Mouse (Mus musculus): ENCODE results near the gene Fam124a.
"Not testable (repeated sequence)": the region's sequence is repeated elsewhere in the genome, so short reads cannot be mapped to it uniquely, and the experiment has no call there.

The Fam124a gene

DNA sequence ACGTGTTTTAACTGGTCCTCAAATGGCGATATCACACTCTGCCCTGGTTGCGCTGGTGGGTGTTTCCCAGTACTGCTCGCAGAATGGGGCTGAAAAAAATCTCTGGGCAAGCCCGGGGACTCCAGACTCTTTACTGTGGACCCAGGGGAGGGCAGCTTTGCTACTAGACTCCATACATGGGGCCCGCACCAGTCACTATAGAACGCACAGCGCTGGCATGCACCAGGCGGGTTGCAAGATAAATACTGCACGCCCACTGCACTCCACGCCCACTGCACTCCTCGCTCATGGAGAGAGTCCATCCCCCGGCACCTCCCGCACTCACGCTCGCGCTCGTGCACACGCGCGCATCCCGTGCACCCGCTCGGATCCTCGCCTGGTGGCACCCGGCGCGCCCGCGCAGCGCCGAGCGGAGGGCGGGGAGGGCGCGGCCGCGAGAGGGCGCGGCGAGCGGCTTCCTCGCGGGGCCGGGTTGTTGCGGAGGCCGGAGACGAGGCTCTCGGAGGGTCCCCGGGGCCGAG lies at the start of gene Fam124a:
TSS of gene Fam124a (plus strand) at position 429 of the 521 bp plus-strand sequence.
- peak; percentile 82 to 88 for DNase-seq

DNA sequence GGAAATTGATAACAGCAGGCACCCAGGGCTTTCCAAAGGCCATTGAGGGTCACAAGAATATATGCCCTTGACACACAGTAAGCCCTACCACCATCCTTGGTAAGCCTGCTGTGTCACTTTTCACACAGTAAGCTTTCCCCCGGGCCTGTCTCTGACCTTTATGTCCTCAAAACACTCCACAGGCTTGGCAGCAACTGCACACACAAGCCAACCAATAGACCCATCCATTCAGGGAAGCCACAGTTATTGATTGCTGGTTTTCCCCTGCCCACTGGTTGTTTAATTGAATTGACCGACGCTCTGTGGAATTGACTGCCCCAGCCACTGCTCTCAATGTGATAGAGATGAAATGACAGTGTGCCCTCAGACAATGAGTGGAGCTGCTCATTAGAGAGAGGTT lies 49.3 kb upstream of the Fam124a start:
- no peak for DNase-seq

DNA sequence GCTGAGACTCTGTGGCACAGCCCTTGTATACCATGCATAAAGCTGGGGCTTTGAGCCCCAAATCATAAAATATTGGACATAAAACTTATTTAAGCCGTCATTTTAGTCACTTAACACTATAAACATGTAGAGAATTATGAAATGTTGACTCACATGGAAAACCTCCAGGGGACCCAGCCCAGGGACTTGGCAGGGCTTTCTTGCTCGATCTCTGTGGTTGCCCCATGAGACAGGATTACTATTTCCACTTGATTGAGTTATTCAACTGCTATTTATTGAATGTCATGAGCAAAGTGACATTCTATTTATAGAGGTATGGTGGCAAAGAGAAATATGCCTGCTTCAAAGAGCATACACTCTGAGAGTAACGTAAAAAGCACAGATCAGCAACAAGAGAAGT lies 46.2 kb upstream of the Fam124a start:
- DNase-seq, result no peak

DNA sequence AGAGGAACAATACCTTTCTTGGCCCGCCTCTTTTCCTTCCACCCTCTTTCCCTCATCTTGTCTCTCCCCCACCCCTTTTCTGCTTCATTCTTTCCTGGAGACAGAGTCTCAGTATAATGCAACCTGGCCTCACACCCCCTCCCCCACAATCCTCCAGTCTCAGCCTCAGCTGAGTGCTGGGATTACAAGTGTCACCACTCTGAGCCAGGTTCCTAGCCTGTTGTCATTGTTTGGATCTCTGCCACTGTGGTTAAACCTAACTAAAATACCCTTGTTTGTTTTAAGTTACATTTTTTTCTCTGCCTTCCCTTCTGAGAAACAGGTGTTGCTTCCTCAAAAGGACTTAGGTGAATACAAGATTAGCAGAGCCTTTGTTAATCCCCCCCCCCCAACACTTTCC lies 42.7 kb upstream of the Fam124a start:
- no peak for DNase-seq

DNA sequence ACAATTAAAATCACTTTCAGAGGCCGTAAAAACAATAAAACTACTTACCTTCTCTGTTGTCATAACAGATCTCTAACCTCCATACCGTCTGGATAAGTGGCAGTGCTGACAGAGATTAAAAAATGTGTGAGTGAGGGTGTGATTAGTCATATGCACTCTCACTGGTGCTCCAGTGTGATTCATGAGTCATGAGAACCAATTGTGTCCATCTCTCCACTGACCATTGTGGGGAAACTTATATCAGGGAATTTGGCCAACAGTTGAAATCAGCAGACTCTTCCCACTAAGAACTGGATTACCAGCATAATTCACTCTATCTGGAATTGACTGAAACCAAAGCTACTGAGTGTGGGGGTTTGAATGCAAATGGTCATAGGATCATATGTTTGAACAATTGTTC lies 24.6 kb upstream of the Fam124a start:
- DNase-seq, result no peak

DNA sequence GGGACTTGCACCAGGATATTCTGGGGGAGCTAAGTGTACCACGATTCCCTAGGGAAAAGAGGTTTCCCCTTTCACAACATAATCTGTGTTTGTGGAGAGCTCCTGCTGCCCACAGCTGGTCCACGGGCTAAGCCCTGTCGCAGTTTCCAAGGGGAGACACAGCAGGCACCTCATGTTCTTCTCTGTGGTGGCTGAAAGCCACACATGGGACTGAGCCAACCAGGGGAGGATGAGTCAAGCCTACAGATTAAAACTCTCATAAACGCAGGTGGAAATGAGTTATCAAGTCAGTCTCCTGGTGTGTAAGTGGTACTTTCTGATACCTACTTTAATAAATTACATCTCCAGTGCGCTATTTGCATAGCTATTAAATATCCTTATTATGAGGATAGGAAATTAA lies 19.4 kb upstream of the Fam124a start:
- no peak for DNase-seq

DNA sequence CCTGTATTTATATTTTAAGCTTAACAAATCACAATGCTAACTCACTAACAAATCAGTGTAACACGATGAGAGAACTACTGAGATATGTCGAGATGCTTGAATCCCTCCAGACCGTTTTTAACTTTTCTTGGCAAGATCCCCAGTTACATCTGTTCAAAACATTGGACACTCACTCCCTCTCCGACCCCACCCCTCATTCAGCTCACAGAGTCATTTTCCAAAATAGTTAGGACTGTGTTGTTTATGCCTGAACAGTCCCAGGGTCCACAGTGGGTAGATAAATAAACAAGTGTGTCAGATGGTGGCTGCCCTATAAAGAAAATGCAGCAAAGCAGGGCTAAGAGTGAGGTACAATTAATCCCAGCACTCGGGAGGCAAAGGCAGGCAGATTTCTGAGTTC lies 18.5 kb upstream of the Fam124a start:
- no peak for DNase-seq

DNA sequence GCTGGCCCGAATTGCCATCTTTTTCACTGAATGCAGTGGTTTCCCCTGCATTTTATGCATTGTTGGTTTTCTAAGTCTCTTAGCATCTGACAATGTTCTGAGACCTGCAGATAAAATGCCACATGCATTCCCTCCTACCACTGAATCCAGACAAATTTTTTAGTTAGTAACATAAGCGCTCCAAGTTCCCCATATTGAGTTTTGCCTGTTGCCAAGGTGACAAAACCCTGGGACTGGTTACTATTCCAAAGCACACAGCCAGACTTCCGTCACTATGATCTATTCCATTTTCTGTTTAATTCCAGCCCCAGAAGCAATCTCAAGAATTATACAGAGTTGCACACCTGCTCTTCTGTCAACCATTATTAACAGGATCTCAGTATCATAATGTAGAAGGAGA lies 15.7 kb upstream of the Fam124a start:
- no peak for DNase-seq

DNA sequence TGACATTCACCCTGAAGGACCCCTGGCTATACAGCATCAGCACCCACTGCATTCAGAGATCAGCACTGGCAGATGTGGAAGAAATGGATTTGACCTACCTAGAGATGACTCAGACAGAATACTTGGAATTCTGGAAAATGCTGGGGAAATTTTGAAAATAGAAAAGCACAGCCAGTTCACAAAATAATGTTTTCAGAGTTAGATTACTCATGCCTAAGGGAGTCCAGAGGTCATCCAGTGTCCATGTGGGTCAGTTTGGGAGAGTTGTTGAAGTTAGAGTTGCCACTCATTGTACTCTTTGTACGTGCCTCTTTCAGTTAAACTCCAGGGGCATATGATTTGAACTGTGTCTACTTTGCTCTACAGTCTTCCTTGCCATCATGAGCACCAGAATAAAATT lies 13.8 kb upstream of the Fam124a start:
- DNase-seq, result no peak

DNA sequence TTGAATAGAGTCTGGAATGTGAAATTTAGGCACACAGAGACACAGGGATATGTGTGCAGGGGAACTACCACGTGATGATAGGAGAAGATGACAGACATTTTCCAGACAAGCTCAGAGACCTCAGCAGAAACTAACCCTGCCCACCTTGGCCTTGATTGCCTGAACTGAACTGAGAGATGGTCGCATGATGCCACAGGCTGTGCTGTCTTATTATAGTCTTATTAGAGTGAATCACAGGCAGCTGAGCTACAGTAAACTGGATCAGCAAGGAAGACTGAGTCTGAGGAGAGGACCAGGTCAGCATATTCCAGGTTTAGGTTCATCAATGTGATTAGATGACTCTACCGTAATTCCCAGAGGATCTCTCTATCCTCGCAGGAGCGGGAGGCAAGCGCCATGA lies 9.2 kb upstream of the Fam124a start:
- DNase-seq, result no peak

DNA sequence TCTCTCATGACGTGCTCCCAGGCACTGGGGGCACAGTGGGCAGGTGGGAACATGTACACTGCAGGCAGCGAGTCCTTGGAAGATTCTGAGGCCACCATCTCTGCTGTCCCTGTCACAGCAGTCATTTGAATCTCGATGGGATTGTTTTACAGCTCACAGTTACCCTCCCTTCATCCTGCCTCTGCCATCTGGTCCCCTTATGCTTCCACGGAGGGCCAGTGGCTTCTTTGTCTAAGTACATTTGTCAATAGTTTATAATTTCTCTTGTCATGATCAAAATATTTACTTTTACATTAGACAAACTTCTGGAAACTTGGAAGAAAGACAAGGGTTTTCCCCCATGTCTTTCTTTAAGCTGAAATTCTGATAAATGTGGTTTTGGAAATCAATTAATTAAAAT lies 8.8 kb upstream of the Fam124a start:
- DNase-seq, result no peak

DNA sequence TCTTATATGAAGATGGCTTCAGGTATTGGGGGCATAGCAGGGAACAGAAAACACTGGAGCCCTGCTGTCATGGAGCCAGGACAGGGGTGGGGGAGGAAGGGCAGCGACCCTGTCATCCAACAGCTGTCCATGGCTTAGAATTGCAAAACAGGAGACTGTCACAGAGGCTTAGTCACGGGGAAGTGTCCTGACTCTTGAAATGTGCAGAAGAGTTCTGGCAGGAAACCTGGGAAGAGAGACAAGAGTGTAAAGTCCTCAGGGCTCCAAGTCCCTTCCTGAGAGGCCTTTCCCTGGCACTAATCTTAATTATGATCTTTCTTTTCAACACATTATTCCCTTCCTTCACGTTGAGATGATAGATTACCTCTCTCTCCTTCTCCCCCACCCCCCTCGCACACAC lies 5.4 kb upstream of the Fam124a start:
- no peak for DNase-seq

DNA sequence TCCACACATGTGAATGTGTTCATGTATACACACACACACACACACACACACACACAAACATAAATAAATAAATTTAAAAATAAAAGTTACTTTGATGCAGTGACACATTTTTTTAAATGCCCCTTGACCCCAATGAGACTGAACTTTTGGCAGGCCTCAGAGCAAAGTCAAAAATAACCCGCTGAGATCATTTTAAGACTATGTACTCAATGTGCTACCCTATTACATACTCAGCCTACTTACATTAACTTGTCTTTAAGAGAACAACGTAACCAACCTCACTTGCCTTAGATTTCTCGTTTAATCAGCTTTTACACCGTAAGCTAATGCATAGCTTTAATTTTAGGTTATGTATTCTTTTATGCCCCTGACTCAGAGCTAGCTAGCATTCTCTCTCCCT lies 2.8 kb upstream of the Fam124a start:
- no peak for DNase-seq

DNA sequence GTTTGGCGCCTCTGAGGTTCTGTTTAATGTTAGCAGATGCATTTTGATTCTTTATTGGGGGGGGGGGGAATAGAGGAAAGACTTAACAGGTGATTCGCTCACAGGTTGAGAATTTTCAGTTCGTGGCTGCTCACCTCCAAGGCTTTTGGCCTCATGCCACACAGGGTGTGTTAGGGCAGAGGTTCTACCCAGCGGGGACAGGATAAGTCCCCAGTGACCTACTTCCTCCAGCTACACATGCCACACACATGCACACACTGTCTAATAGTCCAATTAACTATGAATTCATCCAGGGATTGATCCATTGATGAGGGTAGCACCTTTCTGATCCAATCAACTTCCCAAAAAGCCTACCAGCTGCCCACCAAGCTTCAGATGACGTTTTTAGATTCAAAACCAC lies 1.8 kb upstream of the Fam124a start:
- no peak for DNase-seq

DNA sequence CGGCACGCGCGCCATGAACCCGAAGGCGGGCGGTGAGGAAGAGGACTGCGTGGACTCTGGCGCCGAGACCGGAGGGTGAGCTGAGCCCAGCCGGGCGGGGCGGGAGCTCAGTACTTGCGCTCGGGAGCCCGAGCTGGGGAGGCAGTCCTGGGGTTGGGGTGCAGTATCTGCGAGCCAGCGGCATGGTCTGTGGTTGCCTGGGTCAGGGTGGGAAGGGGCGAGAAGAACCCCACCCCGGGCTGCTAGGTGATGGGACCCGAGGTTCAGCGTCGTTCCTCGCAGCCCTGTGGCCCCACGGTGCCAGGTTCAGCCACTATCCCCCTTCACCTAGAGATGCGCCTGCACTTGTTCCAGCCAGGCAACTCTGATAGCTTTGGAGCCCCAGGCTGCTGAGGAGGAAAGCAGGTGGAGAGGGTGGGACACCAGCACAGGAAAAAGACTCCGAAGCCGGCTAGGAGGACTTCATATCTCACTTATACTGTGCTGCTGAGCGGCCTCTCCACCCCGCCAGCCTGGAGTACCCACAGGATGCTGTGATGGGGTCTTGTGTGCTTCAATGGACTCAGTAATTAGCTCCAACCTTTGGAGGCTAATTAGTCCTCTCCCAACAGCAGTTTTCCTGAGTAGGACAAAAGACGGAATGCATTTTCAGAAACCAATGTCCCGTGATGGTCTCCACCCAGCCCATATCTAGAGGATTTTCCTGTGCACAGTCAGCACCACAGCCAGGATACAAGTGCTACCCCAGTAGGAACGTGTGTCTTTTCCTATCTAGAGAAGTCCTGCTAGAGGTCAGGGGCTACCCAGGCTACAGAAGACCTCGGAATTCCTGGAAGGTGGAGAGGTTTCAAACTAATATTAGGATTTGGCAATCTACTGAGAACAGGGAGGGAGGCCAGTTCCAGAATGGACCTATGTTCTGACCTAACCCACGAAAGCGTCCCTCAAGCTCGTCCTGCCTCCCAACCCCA lies 588 bp downstream of the Fam124a start:
- DNase-seq, result peak; percentile 26 to 44

DNA sequence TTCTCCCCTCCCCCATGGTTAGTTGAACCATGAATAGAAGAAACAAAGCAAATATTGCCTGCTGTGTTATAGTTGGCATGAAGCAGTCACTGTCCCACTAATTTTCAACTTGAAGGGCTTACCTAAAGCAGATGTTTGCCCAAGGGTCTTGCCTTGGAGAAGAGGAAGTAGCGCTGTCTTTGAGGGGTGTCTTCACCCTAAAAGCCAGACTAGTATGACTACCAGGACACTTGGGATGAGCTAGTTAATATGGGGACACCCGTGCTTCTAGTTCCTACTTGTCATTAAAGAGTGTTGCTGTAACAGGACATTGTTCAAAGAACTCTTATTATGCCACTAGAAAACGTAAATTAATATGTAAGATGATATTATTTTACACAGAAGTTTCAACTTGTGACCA lies 1.6 kb downstream of the Fam124a start:
- no peak for DNase-seq

DNA sequence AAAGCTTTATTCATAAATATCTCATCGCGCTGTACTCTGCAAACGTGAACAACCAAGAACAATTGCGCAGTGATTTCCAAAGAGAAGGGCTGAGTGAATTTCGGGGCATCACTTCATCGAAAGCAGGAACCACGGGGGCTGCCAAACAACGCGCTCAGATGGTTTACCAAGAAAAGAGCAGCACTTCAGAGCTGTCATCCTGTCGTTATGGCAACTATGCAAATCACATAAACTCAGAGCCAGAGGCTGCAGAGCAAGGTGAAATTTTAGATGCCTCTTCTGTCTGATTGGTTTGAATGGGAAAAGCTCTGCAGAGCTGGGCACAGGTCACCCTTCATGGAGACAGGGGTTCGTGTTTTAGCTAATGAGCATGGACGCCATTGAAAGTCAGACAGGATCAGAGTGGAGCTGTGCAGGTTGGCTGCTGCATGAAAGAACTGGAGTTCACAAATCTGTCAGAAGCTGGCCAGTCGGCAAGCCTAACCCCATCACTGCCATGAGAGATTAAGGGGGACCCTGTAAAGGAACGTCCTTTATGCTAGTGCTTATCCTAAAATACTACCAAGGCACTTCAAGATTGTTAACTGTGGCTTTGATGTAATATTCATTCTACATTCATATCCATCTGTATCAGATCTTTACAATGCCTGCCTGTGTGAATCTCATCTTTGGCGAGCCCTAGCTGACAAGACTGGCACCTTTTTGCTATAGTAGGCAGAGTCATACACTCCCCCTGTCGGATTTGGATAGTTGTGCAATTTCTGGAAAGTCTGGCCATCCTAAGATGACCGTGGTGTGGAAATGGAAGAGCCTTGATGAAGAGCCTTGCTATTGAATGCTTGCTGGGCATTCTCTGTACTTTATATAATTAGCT lies 6.6 kb downstream of the Fam124a start:
- DNase-seq, result no peak

DNA sequence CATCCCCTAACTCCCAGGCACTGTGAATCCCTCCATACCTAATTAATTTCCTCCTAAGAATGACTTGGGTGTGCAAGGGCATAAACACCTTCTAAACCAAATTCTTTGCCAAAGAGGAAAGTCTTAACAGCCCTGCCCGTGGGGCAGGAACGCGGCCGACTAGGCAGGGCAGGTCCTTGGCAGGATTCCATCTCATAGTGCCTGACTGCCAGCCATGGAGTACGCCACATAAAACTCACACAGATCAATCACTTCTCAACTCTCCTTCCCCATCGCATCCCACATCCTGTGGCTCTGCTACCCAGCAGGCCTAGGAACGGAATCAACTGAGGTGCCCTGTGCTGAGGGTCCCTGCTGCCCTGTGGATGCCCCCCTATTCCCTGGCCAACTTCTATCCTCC lies 8.1 kb downstream of the Fam124a start:
- DNase-seq, result peak; percentile 40 to 61

DNA sequence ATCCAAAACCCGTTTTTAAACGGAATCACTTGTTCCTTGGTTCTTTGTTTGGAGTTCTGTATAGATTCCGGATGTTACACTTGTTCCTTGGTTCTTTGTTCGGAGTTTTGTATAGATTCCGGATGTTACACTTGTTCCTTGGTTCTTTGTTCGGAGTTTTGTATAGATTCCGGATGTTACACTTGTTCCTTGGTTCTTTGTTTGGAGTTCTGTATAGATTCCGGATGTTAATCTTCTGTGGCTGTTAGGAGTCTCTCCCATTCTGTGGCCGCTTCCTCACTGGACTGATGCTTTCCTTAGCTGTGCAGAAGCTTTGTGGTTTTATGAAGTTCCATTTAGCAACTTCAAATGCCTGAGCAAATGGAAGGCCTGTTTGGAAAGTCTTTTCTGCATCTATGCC lies 11.3 kb downstream of the Fam124a start, which contains the start of gene Gm4131:
TSS of gene Gm4131 (minus strand) at position 101 of the 400 bp plus-strand sequence.
- not testable (repeated sequence) for DNase-seq

DNA sequence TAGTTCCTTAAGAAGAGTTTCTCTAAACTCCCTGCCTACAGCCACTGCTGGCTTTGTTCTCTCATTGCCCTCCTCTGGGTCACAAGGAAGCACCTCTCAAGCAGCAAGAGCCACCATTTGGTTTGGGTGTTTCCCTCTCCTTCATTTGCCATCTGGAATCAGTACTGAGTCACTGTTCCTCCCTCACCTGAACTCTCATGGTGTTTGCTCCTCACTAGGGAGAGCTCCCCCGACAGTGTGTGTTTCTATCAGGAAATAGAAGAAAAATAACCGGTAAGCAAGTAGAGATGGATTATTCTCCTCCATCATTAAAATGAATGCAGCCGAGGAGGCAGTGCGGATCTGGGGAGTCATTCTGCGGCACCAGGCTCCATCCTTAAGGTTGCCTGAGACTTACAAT lies 13.9 kb downstream of the Fam124a start:
- DNase-seq, result no peak

DNA sequence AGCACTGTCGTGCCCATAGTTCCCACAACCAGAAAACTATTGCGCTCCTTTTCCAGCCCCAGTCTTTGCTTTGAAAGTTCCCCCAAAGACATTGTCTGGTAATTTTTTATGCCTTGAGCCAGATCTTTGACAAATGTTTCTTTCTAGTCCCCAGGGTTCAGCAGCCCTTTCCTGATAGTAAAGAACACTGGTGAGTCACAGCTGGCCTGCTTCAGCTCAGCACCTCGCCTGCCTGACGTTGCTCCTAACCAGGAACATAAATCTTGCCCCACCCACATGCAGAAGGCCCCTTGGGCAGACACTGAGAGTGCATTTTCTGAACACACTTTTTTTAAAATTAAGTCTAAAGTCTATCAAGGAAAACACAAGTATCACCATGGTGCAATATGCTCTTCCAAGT lies 14.8 kb downstream of the Fam124a start:
- peak; percentile 32 to 54 for DNase-seq

DNA sequence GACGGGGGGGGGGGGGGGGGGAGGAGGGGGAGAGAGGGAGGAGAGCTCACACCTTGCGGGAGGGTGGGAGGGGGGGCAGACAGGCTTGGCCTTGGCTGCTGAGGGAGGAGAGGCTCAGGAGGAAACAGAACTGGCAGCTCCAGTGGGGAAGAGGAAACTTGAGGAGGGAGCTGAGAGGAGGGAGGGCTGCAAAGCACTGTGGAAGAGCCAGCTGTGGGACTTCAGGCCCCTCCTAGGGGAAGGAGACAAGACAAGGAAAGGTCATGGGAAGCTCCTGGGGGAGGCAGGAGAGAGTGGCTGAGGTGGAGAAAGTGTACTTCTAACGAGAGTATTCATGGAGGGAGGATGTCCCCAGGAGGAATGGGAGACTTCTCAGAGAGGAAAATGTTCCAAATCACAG lies 17.9 kb downstream of the Fam124a start:
- DNase-seq, result peak; percentile 22 to 43

DNA sequence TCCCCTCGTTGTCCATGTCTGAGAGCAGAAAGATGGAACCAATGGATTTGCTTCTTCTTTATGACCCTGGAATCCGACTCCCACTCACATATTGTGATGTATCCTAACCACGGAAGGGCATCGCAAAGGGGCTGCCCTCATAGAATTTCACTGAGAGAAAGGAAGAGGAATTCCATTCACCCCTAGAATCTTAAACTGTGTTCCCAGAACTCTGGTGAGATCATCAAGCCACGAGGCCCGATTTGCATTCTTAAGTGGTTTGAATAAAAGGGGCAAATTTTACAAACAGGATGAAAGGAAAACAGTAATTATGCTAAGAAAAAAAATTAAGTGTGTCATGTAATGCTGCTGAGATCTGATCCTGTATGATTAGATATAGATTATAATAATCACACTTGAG lies 19.4 kb downstream of the Fam124a start:
- no peak for DNase-seq

DNA sequence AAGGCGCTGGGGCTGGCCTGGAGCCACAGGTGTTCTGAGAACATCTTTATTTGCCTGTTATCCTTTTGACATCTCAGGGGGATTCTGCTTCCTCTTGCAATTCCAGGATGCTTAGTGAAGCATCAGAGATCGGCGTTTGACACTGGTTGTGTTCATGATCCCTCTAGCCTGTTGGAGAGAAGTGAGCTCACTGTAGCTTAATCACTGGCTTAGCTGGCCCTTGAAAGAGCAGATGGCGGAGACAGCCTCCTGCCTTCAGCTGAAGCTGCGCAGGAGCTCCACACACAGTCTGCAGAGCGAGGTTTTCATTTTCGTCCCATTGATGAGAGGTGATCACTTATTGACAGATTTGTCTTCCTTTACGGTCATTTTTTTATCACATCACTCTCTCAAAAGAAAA lies 20.3 kb downstream of the Fam124a start:
- DNase-seq, result no peak

Measured in kidney, postnatal 4 days (tissue).